Mouse (Mus musculus) ES-E14 (cell line): ENCODE data around the gene Birc2.

Source experiments
- CHD2 ChIP-seq: IDR thresholded peaks from 2 replicates; pipeline ENCODE4 v1.6.1; 2014; ENCODE audit warnings: mild to moderate bottlenecking, low read depth, low read length, inconsistent platforms
- HCFC1 ChIP-seq: IDR thresholded peaks from 2 replicates; pipeline ENCODE4 v1.6.1; 2012; ENCODE audit warnings: low read length, inconsistent platforms, borderline replicate concordance; ENCODE audit not compliant: insufficient read depth

GRCm38 (mm10) chr9:7841221-7841620, 4.4 kb upstream of the Birc2 start:
- TF ChIP-seq CHD2 (no peak), HCFC1 (no peak)
